Mouse (Mus musculus): ENCODE measurements around the gene Ccdc97.

DNA sequence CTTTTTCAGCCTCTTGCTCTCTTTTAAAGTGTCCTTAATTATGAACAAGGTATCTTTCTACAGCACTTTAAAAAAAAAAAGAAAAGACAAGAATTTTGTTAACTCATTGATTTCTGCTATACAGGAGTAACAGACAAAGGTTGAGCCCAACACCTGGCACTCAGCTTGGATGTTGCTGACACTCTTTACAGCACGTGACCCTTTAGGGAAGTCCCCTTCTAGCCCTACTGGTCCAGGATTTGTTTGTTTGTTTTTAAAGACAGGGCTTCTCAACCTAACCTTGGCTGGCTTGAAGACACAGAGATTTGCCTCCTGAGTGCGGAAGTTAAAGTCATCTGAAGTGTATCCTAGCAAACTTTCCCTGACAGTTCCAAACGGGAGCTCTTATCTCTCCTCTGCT is 28.0 kb upstream of the Ccdc97 start:
- no peak for TF ChIP-seq CTCF (IDR thresholded peaks at IDR 0.05; ENCODE audit: low read depth)
- no peak for TF ChIP-seq EP300 (IDR thresholded peaks at IDR 0.05; ENCODE audit: low read depth)
